Mouse (Mus musculus) cerebellum, adult 2 months (tissue): Measurements from ENCODE around the gene Cdh15.

Source experiments
- CTCF ChIP-seq: fragments of 200-500 bp; IDR thresholded peaks from 2 replicates; pipeline ENCODE4 v1.5.1; 2011; ENCODE audit warnings: low read depth, mild to moderate bottlenecking, control low read depth, low read length, moderate library complexity, borderline replicate concordance; ENCODE audit not compliant: insufficient read depth
- POLR2A ChIP-seq: fragments of 200-500 bp; IDR thresholded peaks from 2 replicates; pipeline ENCODE4 v1.6.1; 2011; ENCODE audit warnings: low read length, control low read depth, borderline replicate concordance; ENCODE audit not compliant: insufficient read depth

DNA sequence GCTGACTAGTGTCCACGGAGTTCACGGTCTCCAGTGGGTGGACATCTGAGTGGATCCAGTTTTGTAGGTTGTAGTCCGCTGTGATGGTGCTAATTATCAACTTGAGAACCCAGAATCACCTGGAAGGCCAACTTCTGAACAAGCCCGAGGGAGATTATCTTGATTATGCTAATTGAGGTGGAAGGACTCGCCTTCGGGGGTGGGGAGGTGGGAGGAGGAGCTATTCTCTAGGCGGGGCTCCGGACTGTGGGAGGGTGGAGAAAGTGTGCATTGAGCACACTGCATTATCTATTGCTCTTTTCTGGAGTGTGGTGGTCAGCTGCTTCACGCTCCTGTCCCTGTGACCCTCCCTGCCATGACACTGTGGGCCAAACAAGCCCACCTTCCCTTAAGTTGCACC, 23.9 kb downstream of the Cdh15 start:
- no peak for TF ChIP-seq CTCF
- no peak for TF ChIP-seq POLR2A
